Mouse (Mus musculus) heart, postnatal 10 days (tissue): ENCODE measurements around the gene Brd2. TPM values are rescaled to one million over a fixed set of nuclear protein-coding genes. Genes with fewer than 3 reads are reported as not detected.

Experiments used
- DNase-seq, 2 experiments: peaks; one replicate each; pipeline ENCODE4 v3.0.0; 2021
- intact Hi-C: fragments of 180-260 bp; cut with DNase I; formaldehyde crosslinking; loops from one replicate; pipeline ENCODE4 v1.15.1; 2025
- total RNA-seq, 2 experiments: library from RNA; stranded (reverse); gene quantifications; 2 replicates each; pipeline ENCODE4 v1.2.3; 2021

The Brd2 gene
- total RNA-seq, 2 experiments from 2014 or later: 113 to 119 TPM

DNA sequence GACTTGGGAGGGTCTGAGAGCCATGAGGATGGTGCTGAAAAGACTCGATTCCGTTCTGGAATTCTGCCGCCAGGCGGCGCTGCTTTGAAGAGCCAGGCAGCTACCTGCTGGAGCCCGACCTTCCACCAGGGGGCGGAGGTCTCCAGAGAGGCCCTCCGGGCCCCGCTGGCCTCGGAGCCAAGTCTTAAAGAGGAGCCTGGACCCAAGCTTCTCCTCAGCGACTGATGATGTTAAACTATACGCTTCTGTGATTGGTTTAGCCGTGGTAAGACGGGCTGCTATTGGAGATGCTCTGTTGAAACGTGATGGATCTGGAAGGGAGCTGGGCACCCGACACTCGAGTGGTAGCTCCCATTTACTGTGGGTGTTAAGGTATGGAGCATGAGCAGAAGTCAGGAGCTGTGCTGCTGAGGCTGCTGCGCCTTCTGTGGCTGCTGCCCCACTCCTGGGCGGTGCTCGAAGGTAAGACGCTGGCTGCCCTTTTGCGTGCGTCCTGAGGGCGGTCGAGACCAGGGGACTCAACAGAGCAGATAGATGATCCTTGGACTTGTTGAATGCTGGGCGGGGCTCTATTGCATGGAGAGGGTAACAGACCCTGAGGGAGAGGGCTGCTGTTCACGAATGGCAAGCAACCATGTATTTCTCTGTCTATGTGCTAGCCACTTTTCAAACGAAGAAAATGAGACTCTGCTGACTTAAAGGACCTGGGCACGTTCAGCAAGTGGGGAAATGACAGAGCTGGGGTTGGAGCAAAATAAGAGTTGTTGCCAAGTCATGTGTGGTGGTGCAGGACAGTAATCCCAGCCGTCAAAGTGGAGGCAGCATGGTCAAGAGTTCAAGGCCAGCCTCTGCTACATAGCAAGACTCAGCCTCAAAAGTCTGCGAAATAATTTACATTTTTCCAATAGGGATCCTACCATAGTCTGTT, 13.1 kb upstream of the Brd2 start:
- DNase-seq: peak; percentile 99 to 100
- intact Hi-C loops: loop anchor here (1.0 to 2.0 kb wide), 2 partner anchors 35 kb away; no protein-coding TSS in a partner anchor

DNA sequence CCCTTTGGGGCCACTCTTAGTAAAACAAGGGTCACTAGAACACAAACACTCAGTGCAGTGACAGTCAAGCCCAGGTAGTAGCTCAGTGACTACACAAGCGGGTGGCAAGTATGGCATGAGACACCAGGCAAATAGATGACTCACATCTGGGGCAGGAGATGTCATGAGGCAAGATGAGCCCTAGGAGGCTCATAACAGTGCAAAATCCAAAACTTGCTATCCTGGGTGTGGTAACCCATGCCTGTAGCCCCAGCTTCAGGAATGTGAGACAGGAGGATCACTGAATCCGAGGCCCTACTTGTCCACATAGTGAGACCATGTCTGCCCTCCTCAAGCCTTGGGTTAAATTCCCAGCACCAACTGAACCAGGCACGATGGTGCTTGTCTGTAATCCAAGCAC, 12.0 kb upstream of the Brd2 start:
- intact Hi-C loops: loop anchor here (2.0 kb wide), 1 partner anchor 34 kb away; no protein-coding TSS in a partner anchor
- no peak for DNase-seq

DNA sequence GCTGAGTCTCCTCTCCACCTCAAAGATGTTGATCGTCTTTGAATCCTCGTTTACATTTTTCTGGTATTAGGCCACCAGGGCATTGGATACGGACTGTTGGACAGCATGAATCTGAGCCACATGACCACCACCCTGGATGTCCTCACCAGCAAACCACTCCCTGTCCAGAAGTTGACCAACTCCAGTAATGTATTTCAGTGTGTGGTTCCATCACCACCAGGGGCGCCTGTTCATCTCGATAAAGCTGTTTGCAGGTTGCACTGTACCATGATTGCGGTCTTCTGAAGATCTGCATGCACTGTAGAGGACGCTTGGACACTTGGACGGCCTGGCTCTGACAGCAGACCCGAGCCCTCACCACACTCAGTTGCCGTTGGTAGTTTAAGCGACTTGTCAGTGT, 10.9 kb upstream of the Brd2 start:
- intact Hi-C loops: no loop called here
- peak in 1 of 2 experiments; percentile 38 for DNase-seq

DNA sequence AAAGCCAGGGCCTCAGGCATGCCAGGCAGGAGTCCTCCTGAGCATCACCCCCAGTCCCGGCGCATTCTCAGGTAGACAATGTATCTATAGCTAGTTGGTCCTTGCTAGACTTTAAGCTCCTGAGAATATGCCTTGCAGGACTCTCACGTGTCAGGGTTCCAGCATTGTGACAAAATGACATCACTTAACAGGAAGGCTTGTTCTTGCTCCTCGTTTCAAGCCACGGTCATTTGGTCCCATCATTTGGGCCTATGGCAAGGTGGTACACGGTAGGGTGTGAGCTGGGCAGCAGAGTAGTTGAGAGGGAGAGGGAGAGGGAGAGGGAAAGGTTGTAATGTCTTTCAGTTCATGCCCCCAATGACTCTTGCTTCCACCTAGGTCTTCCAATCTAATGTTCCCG, 9.5 kb upstream of the Brd2 start:
- intact Hi-C loops: no loop called here
- DNase-seq: peak in 1 of 2 experiments; percentile 4

DNA sequence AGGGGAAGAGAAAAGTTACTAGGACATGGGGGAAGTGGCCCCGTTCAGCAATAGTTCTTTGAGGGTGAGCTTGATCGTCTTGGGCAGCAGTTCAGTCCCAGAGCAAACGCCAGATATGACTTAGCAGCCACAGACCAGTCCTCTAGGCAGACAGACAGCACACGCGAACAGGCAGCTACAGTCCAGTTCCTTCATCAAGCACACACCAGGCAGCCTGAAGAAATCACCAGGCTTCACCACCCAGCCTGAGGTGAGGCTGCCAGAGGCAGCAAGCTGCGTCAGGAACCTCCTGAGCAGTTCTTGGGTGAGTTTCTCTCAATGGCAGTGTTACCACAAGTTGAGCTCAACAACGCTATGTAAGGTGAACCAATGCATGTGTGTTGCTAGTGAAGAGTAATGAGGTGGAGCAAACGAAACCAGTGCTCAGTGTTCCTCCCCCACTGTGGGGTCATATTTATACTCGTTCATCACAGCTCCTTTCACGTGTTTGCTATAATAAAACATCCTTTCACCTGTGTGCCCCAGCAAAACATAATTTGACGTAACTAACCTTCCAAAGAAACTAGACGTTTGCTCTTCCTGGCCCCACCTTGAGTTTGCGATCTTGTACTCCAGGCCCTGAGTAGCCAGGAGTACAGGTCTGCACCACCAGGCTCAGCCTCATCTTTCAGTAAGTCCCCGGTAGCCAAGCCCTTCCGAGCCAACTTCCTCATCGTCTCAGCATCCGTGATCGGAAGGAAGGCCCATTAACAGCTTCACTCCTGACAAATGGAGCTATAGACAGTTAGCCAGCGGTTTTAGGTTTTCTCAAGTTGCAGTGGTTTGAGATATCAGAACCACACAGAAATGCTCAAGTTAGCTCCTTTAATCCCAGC, 7.9 kb upstream of the Brd2 start:
- intact Hi-C loops: no loop called here
- no peak for DNase-seq

DNA sequence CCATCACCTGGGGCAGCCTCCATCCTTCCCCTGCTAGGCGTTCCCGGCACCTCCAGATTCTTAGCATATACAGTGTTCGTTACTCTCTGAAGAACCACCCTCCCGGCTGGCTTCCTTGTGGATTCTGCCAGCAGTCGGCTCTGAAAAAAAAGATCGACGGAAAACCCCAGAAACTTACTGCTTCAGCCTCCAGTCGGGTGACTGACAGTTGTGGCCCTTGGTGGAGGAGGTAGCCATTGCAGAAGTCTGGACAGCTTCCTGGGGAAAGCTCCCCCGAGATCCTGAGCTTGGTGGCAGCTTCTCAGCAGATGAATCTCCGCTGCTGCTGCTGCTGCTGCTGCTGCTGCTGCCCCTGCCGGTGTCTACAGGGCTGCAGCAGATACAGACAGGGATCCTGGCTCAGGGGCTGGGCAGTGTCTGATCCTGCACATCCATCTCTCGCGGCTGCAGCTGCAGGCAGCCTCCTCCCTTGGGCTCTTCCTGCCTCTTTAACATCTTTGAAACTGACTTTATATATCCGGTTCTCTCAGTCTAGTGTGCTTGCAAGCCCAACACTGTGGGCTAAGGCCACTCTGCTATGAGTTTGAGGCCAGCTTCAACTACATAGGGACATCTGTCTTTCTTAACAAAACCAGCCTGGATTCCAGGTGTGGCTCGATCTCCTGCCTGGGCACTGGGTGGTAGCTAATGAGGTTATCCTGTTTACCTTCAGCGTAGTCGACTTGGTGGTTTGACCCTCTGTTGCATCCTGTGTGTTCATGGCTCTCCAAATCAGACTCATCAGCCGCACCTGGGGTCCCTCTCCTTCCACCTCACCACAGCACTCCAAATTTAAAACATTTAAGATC, 6.7 kb upstream of the Brd2 start:
- no peak for DNase-seq
- intact Hi-C loops: loop anchor here (10.0 kb wide), 2 partner anchors 444 to 476 kb away; partner anchors contain the start of genes Agpat1, Hnrnpm and Rnf5

DNA sequence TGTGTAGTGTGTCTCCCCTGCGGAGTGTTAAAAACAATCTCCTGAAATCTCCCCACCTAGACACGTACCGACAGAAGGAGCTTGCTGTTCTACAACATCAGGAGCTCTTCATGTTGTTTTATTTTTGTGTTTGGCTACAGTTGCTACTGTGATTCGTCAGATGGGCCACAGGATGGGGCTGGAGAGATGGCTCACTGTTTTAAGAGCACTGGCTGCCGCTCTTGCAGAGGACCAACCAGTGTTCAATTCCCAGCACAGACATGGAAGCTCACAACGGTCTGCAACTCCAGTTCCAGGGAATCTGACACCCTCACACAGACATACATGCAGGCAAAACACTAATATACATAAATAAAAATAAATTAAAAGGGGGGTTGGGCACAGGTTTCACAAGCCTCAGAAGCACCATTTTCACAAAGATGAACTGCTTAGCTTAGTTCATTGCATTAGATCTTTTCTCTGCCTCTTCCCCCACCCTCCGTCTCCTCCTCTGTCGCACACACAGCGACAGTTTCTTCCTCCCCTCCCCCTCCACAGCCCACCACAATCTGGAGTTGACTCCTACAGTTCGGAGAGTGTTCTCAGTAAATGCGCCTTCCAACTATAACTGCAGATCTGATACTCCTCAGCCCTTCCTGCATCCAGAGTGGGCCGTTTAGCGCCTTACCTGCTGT, 6.0 kb upstream of the Brd2 start:
- intact Hi-C loops: loop anchor here (10.0 kb wide), 2 partner anchors 444 to 476 kb away; partner anchors contain the start of genes Agpat1, Hnrnpm and Rnf5

DNA sequence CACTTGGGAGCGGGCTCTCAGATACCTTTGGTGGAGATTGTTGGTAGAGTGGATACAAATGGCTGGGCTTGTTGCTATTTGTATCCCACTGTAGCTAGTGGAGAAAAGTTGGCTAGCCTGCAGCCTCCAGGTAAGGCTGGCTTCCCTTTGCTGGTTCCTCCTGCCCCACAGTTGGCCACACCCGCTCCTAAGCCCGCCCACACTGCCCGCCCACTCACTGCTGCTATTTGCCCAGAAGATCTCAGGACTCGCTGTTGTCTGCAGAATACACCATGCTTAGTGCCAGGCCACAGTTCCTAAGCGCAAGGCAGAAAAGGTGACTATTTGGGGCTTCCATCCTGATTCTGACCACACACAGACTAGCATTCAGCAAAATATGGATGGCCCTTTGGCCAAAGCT, 5.0 kb upstream of the Brd2 start:
- peak; percentile 37 to 57 for DNase-seq
- intact Hi-C loops: loop anchor here (10.0 kb wide), 2 partner anchors 443 to 477 kb away; partner anchors contain the start of genes Agpat1, Hnrnpm and Rnf5

More for the DNA sequence above, 6.0 kb upstream of the Brd2 start:
- no peak for DNase-seq

DNA sequence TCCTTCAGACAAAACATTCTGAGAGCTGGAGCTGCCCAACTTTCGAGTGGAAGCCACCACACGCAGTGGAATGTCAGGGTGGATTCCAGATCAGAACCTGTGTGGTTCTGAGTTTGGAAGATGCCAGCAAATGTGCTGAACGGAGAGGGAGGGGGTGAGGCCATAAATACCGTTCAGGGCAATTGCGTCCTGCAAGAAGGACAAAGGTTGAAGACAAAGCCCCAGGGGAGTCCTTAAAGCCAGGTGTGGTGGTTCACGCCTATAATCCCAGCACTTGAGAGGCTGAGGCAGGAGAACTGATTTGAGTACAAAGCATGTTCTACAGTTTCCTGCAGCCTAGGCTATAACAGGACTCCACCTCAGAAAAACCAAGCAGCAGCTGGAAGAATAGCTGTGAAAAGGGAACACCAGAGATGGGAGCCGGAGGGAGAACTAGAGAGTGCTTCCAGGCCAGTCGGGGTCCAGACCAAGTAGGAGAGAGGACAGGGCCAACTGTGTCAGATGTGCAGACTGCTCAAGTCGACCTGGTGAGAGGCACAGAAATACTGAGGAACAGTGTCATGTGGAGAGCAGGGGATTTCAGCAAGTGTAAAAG, 4.5 kb upstream of the Brd2 start:
- DNase-seq: no peak
- intact Hi-C loops: loop anchor here (10.0 kb wide), 2 partner anchors 442 to 478 kb away; partner anchors contain the start of genes Agpat1, Hnrnpm and Rnf5

DNA sequence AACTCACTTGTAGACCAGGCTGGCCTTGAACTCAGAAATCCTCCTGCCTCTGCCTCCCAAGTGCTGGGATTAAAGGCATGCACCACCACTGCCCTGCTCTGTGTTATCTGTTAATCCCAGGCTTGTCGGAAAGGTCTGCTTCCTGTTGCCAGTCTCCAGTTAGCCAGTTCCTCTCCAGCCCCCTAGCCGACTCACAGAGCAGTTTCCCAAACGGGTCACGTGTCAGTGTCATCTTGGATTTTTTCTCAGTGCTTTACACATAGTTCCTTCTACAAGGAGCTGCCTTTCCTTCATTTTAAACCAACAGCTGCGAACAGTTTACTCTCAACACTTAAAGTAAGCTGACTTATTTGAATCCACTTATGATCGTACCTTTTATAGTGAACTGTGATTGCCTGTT, 2.2 kb upstream of the Brd2 start:
- intact Hi-C loops: loop anchor here (10.0 kb wide), 2 partner anchors 440 to 480 kb away; partner anchors contain the start of genes Agpat1, Hnrnpm and Rnf5
- DNase-seq: no peak

DNA sequence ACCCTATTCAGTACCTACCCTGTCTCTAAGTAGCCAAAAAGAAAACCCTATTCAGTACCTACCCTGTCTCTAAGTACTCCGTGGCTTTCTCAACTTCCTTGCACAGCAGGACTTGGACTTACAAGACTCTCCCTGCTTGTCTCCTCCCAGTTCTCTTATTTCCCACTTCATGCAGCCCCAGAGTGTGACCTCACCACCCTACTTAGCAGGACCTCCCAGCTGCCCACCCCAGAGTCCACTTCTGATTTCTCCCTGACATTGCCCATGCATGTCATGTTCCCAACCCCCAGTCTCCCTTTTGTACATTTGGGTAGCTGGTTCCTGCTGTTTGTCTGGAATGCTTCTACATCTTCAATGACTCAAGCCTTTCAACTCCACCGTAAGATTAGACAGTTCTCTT, 1.1 kb upstream of the Brd2 start:
- peak; percentile 61 for DNase-seq
- intact Hi-C loops: loop anchor here (10.0 kb wide), 2 partner anchors 439 to 481 kb away; partner anchors contain the start of genes Agpat1, Hnrnpm and Rnf5

DNA sequence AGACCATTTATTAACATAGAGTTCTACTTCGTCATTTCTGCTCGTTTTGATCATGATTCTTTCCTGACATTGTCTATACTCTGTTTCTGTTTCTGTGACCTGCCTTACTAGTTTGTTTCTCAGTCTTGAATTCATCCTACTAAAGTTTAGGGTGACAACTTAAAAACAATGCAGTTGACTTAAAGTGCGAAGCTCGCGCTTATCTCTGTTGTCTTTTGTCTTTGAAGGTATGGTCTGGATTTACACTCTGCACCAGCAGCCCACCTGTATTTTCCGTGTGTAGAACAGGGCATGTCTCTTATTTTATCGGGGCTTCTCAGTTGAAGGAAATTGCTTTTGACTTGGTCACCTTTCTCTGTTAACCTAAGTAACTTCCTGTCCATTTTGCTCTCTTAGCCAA, 677 bp upstream of the Brd2 start:
- intact Hi-C loops: loop anchor here (10.0 kb wide), 2 partner anchors 438 to 482 kb away; partner anchors contain the start of genes Agpat1, Hnrnpm and Rnf5
- no peak for DNase-seq

DNA sequence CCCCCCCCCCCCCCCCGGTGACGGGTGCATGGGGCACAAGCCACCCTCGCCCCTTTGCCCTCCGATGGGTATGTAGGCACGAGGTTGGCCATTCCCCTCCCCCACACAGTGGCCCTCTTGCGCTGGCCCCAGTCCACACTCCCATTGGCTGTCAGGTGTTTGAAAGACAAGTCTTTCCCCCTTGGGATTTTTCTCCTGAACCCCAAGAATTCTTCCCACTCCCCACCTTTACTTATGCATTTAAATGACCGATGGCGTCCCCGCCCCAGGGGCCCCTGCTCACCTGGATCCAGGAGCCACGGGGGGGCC, 601 bp downstream of the Brd2 start:
- intact Hi-C loops: loop anchor here (10.0 kb wide), 2 partner anchors 437 to 483 kb away; partner anchors contain the start of genes Agpat1, Hnrnpm and Rnf5
- DNase-seq: peak; percentile 75 to 82

DNA sequence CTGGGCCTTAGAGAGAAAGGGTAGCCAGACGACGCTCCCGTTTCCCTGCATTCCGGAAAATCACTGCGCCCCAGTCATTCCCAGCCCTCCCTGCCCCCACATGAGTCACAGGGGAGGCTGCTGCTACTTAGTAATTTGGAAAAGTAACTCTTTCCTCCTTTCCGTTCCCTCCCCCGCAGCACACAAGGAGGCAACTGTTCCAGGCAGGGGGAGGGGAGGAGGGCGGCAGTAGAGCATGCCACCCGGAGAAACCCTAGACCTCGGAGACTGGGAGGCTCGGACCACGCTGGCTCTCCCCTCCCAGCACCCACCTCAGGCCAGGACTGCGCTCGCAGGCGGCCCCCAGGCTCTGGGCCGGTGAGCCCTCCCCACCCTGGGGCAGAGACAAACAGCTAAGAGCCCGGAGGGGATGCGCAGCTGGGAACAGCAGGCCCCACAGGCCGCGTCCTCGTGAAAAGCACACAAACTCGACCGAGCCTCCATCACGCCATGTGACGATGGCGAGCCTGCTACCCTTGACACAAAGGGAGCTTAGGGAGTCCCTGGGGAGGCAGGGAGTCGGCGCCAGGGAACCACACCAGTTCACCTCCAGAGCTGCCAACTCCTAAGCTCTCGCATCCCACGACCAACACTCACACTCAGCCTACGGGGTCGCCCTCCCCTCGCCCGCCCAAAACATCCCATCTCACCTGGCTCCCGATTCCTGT, 1.1 kb downstream of the Brd2 start:
- intact Hi-C loops: loop anchor here (10.0 kb wide), 2 partner anchors 437 to 483 kb away; partner anchors contain the start of genes Agpat1, Hnrnpm and Rnf5
- peak; percentile 92 to 93 for DNase-seq

DNA sequence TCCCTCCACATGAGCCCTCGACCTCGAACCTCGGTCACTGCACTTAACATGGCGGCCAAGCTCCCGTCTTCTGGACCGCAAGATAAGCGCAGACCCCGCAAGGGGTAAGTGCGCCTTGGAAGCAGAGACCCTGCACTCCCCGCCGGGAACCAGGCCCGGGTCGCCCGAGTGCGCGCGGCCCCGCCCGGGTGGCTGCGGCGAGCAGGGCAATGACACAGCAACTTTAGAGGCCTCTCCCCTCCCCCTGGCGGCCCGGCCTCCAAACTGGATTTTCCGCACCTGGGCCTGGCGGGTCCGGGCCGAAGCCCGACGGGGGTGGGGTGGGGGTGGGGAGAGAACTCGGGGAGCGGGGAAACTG, 1.6 kb downstream of the Brd2 start:
- intact Hi-C loops: loop anchor here (10.0 kb wide), 2 partner anchors 436 to 484 kb away; partner anchors contain the start of genes Agpat1, Hnrnpm and Rnf5
- peak; percentile 91 for DNase-seq

DNA sequence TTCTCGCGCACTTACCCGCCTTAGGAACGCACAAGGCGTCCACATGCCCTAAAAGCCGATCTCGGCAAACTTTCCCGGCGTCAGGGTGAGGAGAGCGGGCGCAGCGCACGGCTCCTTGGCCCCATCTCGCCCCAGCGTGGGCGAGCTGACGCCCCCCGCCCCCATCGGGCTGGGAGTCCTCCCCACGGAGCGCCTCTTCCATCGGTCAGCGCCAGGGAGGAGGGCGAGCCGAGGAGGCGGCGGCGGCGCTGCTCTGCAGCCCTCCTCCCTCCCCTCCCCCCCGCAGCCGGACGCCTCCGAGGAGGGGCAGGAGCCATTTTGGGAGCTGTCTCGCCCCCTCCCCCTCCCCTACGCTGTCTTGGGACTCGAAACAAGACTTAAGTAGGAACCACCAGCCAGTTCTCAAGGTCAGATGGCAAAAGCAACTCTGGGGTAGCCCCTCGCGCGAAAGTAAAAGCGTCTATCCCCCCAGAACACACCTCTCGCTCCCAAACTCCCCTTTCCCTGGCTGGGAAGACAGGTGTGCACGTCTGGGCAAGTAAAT, 2.2 kb downstream of the Brd2 start:
- intact Hi-C loops: loop anchor here (10.0 kb wide), 2 partner anchors 435 to 485 kb away; partner anchors contain the start of genes Agpat1, Hnrnpm and Rnf5
- DNase-seq: peak; percentile 91 to 92
